Mouse (Mus musculus): ENCODE data around the gene Atg4a-ps. TPM values are rescaled to one million over a fixed set of nuclear protein-coding genes. Genes with fewer than 3 reads are reported as not detected.
"Not testable (repeated sequence)": the region's sequence is repeated elsewhere in the genome, so short reads cannot be mapped to it uniquely, and the experiment has no call there.

The Atg4a-ps gene
- total RNA-seq (2022): 1 to 10 TPM in 1 of 4 experiments, under 1 TPM in 1, not detected in 2; 0.98 to 1.1 TPM

GRCm38 (mm10) chr3:103645968-103646367, at the start of gene Atg4a-ps:
Atg4a-ps (minus strand) TSS chr3:103646068.
- not testable (repeated sequence) for DNase-seq (ENCODE audit: low spot score in 2 of 2)

- DNase-seq (ENCODE audit: low spot score in 2 of 2): no peak
Measured at GRCm38 (mm10) chr3:103695556-103695955, 49.7 kb upstream of the Atg4a-ps start.

DNA sequence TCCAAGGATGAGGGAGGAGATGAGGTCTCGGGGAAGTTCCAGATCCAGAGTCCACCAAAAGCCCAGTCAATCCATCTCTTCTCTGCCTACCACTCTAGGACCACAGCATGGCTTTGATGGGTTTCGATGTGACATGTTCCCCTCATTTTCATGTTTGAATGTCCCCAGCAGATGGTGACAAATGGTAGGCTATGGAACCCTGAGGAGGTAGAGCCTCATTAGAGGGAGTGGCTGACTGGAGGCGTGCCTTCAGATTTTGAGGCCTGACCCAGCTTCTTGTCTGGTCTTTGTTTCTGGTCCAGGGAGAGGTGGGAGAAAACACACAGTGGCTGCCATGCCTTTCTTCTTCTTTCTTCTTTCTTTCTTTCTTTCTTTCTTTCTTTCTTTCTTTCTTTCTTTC, 44.6 kb upstream of the Atg4a-ps start:
- no peak for DNase-seq (ENCODE audit: low spot score in 2 of 2)

- DNase-seq (ENCODE audit: low spot score in 2 of 2): no peak
Measured at GRCm38 (mm10) chr3:103689043-103689442, 43.2 kb upstream of the Atg4a-ps start.

- DNase-seq (ENCODE audit: low spot score in 2 of 2): no peak
Measured at GRCm38 (mm10) chr3:103683966-103684319, 38.1 kb upstream of the Atg4a-ps start.

GRCm38 (mm10) chr3:103683234-103683965, 37.5 kb upstream of the Atg4a-ps start:
- DNase-seq (ENCODE audit: low spot score in 2 of 2): peak; percentile 28 to 68

DNA sequence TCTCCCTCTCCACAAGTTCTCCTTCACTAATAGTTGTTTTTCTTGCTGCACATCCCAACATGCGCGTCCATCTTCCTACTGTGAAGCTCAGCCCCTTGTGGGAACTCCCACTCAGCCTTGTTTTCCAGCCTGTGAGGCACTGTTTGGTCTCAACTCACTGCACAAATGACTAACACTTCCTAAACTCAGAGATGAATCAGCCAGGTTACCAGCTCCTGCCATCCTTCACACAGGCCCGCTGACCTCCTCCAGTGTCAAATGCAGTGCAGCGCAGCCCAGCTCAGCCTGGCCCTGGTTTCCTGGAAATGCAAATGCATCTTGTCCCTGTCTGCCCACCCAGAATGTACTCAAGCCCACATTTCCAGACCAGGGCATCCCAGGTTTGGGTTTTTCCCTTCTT, 36.6 kb upstream of the Atg4a-ps start:
- DNase-seq (ENCODE audit: low spot score in 2 of 2): peak in 1 of 2 experiments; percentile 43

- no peak for DNase-seq (ENCODE audit: low spot score in 2 of 2)
Measured at GRCm38 (mm10) chr3:103678811-103679210, 32.9 kb upstream of the Atg4a-ps start.

DNA sequence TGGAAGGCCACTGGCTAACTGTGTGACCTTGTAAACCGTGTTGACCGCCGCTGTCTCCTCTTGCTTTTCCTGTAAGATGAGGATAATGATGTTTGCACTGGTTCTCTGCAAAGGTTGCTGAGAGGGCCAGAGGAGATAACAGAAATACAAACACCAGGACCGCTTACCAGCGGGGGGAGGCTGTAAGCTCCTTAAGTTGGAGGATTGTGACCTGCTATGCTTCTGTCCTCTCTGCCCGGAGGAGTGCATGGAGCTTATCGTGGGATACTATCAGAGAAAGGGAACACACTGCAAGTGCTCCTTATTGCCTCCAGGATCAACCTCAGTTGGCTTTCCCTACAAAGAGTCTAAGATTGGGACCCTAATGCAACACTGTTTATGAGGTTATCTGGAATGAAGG, 26.8 kb upstream of the Atg4a-ps start:
- no peak for DNase-seq (ENCODE audit: low spot score in 2 of 2)

DNA sequence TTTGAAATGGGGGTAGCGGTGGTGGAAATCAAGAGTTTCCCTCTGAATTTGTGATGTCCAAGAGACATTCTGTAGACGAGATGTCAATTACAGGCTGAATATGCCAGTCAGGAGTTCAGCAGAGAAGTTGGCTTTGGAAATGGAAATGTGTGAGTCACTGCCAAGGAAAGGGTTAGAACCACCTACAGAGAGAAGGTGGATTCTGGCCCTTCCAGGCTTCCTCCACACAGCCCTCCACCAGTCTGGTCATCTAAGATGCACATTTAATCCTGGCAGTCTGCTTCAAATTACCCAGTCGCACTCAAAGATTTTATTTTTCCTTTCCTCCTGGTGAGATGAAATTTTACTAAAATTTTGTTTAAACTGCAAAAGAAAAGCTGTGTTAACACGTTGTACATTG, 26.2 kb upstream of the Atg4a-ps start:
- no peak for DNase-seq (ENCODE audit: low spot score in 2 of 2)

DNA sequence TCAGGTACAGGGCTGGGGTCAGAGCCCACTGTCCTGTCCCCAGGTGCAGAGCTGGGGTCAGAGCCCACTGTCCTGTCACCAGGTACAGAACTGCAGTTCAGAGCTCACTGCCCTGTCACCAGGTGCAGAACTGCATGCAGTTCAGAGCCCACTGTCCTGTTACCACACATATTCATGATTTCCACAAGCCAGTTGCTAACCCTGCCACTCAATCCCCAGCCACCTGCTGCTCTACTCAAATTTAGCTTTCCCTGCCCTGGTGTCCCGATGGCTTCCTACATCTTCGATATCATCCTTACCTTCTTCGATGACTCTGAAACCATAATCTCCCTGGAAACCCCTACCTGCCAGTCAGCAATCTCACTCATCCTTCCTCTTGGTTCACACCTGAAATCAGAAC, 17.5 kb upstream of the Atg4a-ps start:
- no peak for DNase-seq (ENCODE audit: low spot score in 2 of 2)

- no peak for DNase-seq (ENCODE audit: low spot score in 2 of 2)
Measured at GRCm38 (mm10) chr3:103661714-103662113, 15.8 kb upstream of the Atg4a-ps start.

GRCm38 (mm10) chr3:103660012-103660411, 14.1 kb upstream of the Atg4a-ps start:
- DNase-seq (ENCODE audit: low spot score in 2 of 2): no peak

GRCm38 (mm10) chr3:103650406-103650805, 4.5 kb upstream of the Atg4a-ps start:
- no peak for DNase-seq (ENCODE audit: low spot score in 2 of 2)

- DNase-seq (ENCODE audit: low spot score in 2 of 2): no peak
Measured at GRCm38 (mm10) chr3:103649716-103650115, 3.8 kb upstream of the Atg4a-ps start.

GRCm38 (mm10) chr3:103648486-103648885, 2.6 kb upstream of the Atg4a-ps start:
- DNase-seq (ENCODE audit: low spot score in 2 of 2): no peak

DNA sequence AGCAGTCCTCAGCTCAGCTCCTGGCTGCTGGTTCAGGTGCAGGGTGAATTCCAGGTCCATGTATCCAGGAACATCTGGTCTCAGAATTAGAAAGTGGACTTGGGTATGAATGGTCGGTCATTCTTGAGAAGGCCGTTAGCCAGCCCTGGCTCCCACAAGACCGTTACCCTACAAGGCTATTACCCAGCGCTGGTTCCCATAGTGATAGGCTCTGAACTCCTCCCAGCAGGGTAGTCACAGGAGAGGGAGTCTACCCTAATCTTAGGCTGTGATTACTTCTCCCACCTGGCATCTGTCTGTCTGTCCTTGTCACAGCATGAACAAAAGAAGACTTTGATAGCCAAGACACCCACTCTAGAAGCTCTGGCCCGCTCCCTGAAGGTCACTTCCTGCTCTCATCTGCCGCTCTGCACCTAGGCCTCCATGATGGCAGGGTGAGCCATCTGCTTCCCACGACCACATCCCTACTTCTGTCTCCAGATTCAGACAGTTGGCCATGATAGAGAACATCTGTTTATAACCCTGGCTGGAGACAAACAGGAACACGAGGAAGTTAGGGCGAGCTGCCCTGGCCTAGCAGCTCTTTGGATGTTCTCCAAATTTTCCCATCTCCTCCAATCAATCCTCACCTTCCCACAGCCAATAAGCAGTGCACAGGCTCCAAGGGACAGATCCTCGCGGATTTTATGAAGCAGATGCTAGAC, 1.4 kb upstream of the Atg4a-ps start:
- no peak for DNase-seq (ENCODE audit: low spot score in 2 of 2)

DNA sequence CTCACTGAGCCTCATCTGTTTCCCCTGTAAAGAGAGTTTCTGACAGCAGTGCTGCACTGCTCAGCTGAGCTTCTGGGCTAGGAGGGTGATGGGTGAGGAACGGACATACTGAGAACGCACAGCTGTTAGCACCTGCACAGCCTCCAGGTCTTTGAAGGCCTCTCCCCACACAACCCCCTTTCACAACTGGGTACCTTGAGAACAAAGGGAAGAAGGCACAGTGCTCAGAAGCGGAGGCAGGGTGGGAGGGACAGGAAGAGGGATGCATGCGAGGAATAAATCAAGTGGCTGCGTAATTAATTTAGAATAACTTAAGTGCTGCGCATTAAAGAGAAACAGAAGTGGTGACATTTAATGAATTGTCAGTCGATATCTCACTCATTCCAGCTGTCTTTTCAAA, 4.6 kb downstream of the Atg4a-ps start:
- DNase-seq (ENCODE audit: low spot score in 2 of 2): no peak

- DNase-seq (ENCODE audit: low spot score in 2 of 2): no peak
Measured at GRCm38 (mm10) chr3:103640226-103640803, 5.6 kb downstream of the Atg4a-ps start.

DNA sequence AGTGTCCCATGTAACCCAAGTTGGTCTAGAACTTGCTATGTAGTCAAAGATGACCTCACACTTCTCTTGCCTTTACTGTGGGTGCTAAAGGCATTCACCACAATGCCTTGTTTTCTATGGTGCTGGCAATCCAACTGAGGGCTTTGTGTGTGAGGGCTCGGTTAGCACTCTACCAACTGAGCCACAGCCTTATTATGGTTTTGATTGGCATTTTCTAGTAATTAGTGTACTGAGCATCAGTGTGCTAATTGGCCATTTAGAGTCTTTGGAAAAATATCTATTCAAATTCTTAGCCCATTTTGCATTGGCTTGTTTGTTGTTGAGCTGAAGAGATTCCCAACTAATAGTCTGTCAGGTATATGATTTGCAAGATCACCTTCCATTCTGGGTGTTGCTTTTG, 8.2 kb downstream of the Atg4a-ps start:
- DNase-seq (ENCODE audit: low spot score in 2 of 2): no peak

GRCm38 (mm10) chr3:103634256-103634655, 11.6 kb downstream of the Atg4a-ps start:
- no peak for DNase-seq (ENCODE audit: low spot score in 2 of 2)

- DNase-seq (ENCODE audit: low spot score in 2 of 2): no peak
Measured at GRCm38 (mm10) chr3:103633831-103634230, 12.0 kb downstream of the Atg4a-ps start.

DNA sequence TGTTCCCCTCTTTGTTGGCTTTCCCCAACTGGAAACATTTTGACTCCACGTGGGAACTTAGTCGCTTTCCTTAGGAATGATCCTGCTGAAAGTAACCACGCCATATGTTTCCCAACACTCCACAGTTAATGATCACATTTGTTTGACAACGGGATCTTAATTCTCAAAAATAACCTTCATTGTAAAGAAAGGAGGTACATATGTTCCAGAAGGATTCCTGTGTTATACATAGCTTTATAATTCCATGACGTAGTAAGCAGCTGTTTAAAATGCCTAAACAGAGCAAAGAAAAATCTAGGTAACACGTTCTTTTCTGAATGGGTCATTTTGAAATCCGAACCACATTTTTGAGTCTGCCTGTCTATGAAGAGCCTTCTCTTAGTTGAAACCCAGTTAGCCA, 12.7 kb downstream of the Atg4a-ps start:
- no peak for DNase-seq (ENCODE audit: low spot score in 2 of 2)
